Mouse (Mus musculus): Measurements from ENCODE around the gene Mcts2. TPM values are rescaled to one million over a fixed set of nuclear protein-coding genes. Genes with fewer than 3 reads are reported as not detected.
A peak's percentile ranks its signal among the peaks of the same experiment; 100 is the strongest.

Gene Mcts2
- polyA plus RNA-seq, 1 experiment from 2014 or later, result 12.8 TPM

GRCm38 (mm10) chr2:152725178-152725750, 38.4 kb downstream of the Mcts2 start:
- DNase-seq (no peak), ATAC-seq (no peak)
- no peak overlapping the region for H3K4me3 ChIP-seq (ENCODE audit: low read depth, low read length)
- H3K9me3 ChIP-seq (ENCODE audit: low read length), result no peaks in the 10 kb centered on the region
- H3K4me2 ChIP-seq (ENCODE audit: low read depth, low read length), result no peak overlapping the region
- no peaks in the 10 kb centered on the region for H3K36me3 ChIP-seq (replicated peaks; ENCODE audit: insufficient read depth, low read length)
- TF ChIP-seq CTCF (IDR thresholded peaks at IDR 0.05; ENCODE audit: low read depth) (no peak), EP300 (IDR thresholded peaks at IDR 0.05; ENCODE audit: low read depth) (no peak)
- peaks cover 31% of the 10 kb centered on the region for H3K4me1 ChIP-seq (ENCODE audit: insufficient read depth)
- H3K27ac ChIP-seq (ENCODE audit: low read depth), result no peak overlapping the region
- no peak overlapping the region for H3K9ac ChIP-seq (replicated peaks)
- WGBS (ENCODE audit: insufficient replicate concordance), result 55% methylated on average over 15 of the region's 15 CpGs
- peaks cover 8% of the 10 kb centered on the region for H3K27me3 ChIP-seq (ENCODE audit: insufficient read depth, low read length)

- no peaks in the 10 kb centered on the region for H3K9me3 ChIP-seq (ENCODE audit: low read length)
- 83% methylated on average over 6 of the region's 6 CpGs for WGBS (ENCODE audit: insufficient replicate concordance)
- H3K9ac ChIP-seq (replicated peaks), result no peak overlapping the region
- no peaks in the 10 kb centered on the region for H3K36me3 ChIP-seq (replicated peaks; ENCODE audit: insufficient read depth, low read length)
- H3K4me2 ChIP-seq (ENCODE audit: low read depth, low read length), result no peak overlapping the region
- H3K27me3 ChIP-seq (ENCODE audit: insufficient read depth, low read length), result peaks cover 8% of the 10 kb centered on the region
- TF ChIP-seq CTCF (IDR thresholded peaks at IDR 0.05; ENCODE audit: low read depth) (no peak), EP300 (IDR thresholded peaks at IDR 0.05; ENCODE audit: low read depth) (no peak)
- H3K4me1 ChIP-seq (ENCODE audit: insufficient read depth), result peaks cover 31% of the 10 kb centered on the region
- H3K27ac ChIP-seq (ENCODE audit: low read depth), result no peak overlapping the region
- no peak for DNase-seq
- no peak overlapping the region for H3K4me3 ChIP-seq (ENCODE audit: low read depth, low read length)
- no peak for ATAC-seq
Observed at GRCm38 (mm10) chr2:152726213-152726612, 39.4 kb downstream of the Mcts2 start.

- Histone ChIP-seq H3K27ac (ENCODE audit: low read depth) (peak overlapping the region; percentile 55; the same call in 1 of the 2 replicates), H3K4me1 (ENCODE audit: insufficient read depth) (peaks cover 31% of the 10 kb centered on the region), H3K4me2 (ENCODE audit: low read depth, low read length) (no peak overlapping the region), H3K9ac (replicated peaks) (no peak overlapping the region; the same call in 1 of the 2 replicates), H3K27me3 (ENCODE audit: insufficient read depth, low read length) (peaks cover 8% of the 10 kb centered on the region), H3K4me3 (ENCODE audit: low read depth, low read length) (no peak overlapping the region), H3K36me3 (replicated peaks; ENCODE audit: insufficient read depth, low read length) (no peaks in the 10 kb centered on the region), H3K9me3 (ENCODE audit: low read length) (no peaks in the 10 kb centered on the region)
- DNase-seq, result no peak
- ATAC-seq, result no peak
- no peak for TF ChIP-seq EP300 (IDR thresholded peaks at IDR 0.05; ENCODE audit: low read depth)
- TF ChIP-seq CTCF (IDR thresholded peaks at IDR 0.05; ENCODE audit: low read depth), result no peak
- WGBS (ENCODE audit: insufficient replicate concordance), result 40% methylated on average over 6 of the region's 6 CpGs
Observed at GRCm38 (mm10) chr2:152726751-152727335, 40.0 kb downstream of the Mcts2 start.

GRCm38 (mm10) chr2:152727795-152728510, 41.1 kb downstream of the Mcts2 start:
- H3K4me2 ChIP-seq (ENCODE audit: low read depth, low read length), result no peak overlapping the region
- ATAC-seq (peak; percentile 29; the same call in 1 of the 2 replicates), DNase-seq (no peak)
- WGBS (ENCODE audit: insufficient replicate concordance), result 68% methylated on average over 14 of the region's 14 CpGs
- peaks cover 31% of the 10 kb centered on the region for H3K4me1 ChIP-seq (ENCODE audit: insufficient read depth)
- no peak overlapping the region for H3K9ac ChIP-seq (replicated peaks)
- TF ChIP-seq EP300 (IDR thresholded peaks at IDR 0.05; ENCODE audit: low read depth), result no peak
- TF ChIP-seq CTCF (IDR thresholded peaks at IDR 0.05; ENCODE audit: low read depth), result no peak
- H3K27me3 ChIP-seq (ENCODE audit: insufficient read depth, low read length), result peaks cover 8% of the 10 kb centered on the region
- H3K9me3 ChIP-seq (ENCODE audit: low read length), result no peaks in the 10 kb centered on the region
- H3K36me3 ChIP-seq (replicated peaks; ENCODE audit: insufficient read depth, low read length), result no peaks in the 10 kb centered on the region
- no peak overlapping the region for H3K4me3 ChIP-seq (ENCODE audit: low read depth, low read length)
- peak overlapping the region; percentile 55 for H3K27ac ChIP-seq (ENCODE audit: low read depth)

- H3K4me2 ChIP-seq (ENCODE audit: low read depth, low read length), result no peak overlapping the region
- peak overlapping the region; percentile 44 for H3K27ac ChIP-seq (ENCODE audit: low read depth)
- H3K4me1 ChIP-seq (ENCODE audit: insufficient read depth), result peaks cover 33% of the 10 kb centered on the region
- peaks cover 6% of the 10 kb centered on the region for H3K27me3 ChIP-seq (ENCODE audit: insufficient read depth, low read length)
- H3K4me3 ChIP-seq (ENCODE audit: low read depth, low read length), result no peak overlapping the region
- TF ChIP-seq CTCF (IDR thresholded peaks at IDR 0.05; ENCODE audit: low read depth) (no peak), EP300 (IDR thresholded peaks at IDR 0.05; ENCODE audit: low read depth) (no peak)
- no peaks in the 10 kb centered on the region for H3K36me3 ChIP-seq (replicated peaks; ENCODE audit: insufficient read depth, low read length)
- H3K9ac ChIP-seq (replicated peaks), result no peak overlapping the region
- WGBS (ENCODE audit: insufficient replicate concordance), result 58% methylated on average over 7 of the region's 7 CpGs
- no peaks in the 10 kb centered on the region for H3K9me3 ChIP-seq (ENCODE audit: low read length)
- DNase-seq (no peak), ATAC-seq (peak; percentile 28; the same call in 1 of the 2 replicates)
Observed at GRCm38 (mm10) chr2:152728594-152728993, 41.8 kb downstream of the Mcts2 start.

- 25% methylated on average over 8 of the region's 8 CpGs for WGBS (ENCODE audit: insufficient replicate concordance)
- Histone ChIP-seq H3K4me2 (ENCODE audit: low read depth, low read length) (no peak overlapping the region), H3K4me3 (ENCODE audit: low read depth, low read length) (no peak overlapping the region), H3K36me3 (replicated peaks; ENCODE audit: insufficient read depth, low read length) (no peaks in the 10 kb centered on the region), H3K4me1 (ENCODE audit: insufficient read depth) (peaks cover 31% of the 10 kb centered on the region), H3K27me3 (ENCODE audit: insufficient read depth, low read length) (peaks cover under 1% of the 10 kb centered on the region), H3K9ac (replicated peaks) (no peak overlapping the region), H3K27ac (ENCODE audit: low read depth) (peak overlapping the region; percentile 44), H3K9me3 (ENCODE audit: low read length) (no peaks in the 10 kb centered on the region)
- TF ChIP-seq EP300 (IDR thresholded peaks at IDR 0.05; ENCODE audit: low read depth) (0 out of 2 replicates have a peak, but pooled peaks have one; percentile 29), CTCF (IDR thresholded peaks at IDR 0.05; ENCODE audit: low read depth) (no peak)
- no peak for DNase-seq
- peak; percentile 30 for ATAC-seq
Observed at GRCm38 (mm10) chr2:152729013-152729635, 42.3 kb downstream of the Mcts2 start.

Measured in liver, postnatal 0 days (tissue).